Mouse (Mus musculus): Measurements from ENCODE around the gene Ugt3a1.

DNA sequence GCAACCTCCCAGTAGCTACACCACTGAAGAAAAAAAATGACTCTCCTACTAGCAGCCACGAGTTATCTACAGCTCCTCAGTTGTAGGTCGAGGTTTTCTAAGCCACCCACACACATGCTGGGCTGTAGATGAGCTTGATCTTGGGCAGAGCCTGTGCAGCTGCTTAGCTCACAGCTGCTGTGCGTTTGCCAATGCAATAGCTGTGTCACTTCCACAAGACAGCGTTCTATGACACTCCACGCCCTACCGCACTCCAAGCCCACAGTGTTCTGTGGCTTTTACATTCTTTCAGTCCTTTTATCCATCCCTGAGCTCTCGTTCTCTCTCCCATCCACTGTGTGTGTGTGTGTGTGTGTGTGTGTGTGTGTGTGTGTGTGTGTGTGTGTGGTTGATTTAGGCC is 4.8 kb upstream of the Ugt3a1 start:
- TF ChIP-seq CTCF (IDR thresholded peaks at IDR 0.05; ENCODE audit: borderline replicate concordance, insufficient read depth, low read length) (no peak), POLR2A (IDR thresholded peaks at IDR 0.05; ENCODE audit: low read depth, low read length) (no peak)

Data from embryonic fibroblast, embryonic 13.5 days (primary cell).